Mouse (Mus musculus) frontal cortex, postnatal 36 days (tissue): ENCODE measurements at regions not wholly inside any gene's neighbourhood (a gene's known extent, or its start where the extent isn't known, plus 50 kb on each side); places are given as distances from the start of the nearest gene placed in this dataset.
A peak's percentile ranks its signal among the peaks of the same experiment; 100 is the strongest.

Experiments
- DNase-seq, 2 experiments: peaks; one replicate each; pipeline ENCODE4 v3.0.0; 2022; ENCODE audit warnings: low spot score in 2 of 2

- no peak for DNase-seq
Observed at GRCm38 (mm10) chr11:17738879-17739278, 214.8 kb downstream of the Etaa1 start.

GRCm38 (mm10) chr11:17743821-17744220 lies 209.9 kb downstream of the Etaa1 start:
- DNase-seq, result no peak

DNA sequence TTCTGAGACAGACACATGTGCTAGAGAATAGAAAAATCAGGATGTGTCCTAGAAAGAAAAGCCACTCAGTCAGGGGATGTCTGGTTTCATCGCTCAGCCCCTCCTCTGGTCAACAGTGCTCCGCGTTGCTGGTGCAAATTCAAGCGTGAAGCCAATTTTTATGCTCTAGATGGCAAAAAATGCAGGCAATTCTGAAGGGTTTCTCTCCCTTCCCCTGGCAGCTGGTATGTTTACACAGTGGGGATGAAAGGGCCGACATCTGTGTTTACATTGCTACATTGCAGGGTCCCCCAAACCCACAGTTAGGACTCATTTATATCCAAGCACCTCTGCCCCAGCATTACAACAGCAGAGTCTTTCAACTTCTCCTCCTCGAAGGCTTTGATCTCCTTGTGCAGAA lies 203.3 kb downstream of the Etaa1 start:
- no peak for DNase-seq

- no peak for DNase-seq
Observed at GRCm38 (mm10) chr11:17759224-17759623, 194.5 kb downstream of the Etaa1 start.

- DNase-seq, result no peak
Observed at GRCm38 (mm10) chr11:17763411-17763810, 190.3 kb downstream of the Etaa1 start.

- no peak for DNase-seq
Observed at GRCm38 (mm10) chr11:17764146-17764545, 189.5 kb downstream of the Etaa1 start.

GRCm38 (mm10) chr11:17768345-17768759 lies 185.3 kb downstream of the Etaa1 start:
- no peak for DNase-seq

DNA sequence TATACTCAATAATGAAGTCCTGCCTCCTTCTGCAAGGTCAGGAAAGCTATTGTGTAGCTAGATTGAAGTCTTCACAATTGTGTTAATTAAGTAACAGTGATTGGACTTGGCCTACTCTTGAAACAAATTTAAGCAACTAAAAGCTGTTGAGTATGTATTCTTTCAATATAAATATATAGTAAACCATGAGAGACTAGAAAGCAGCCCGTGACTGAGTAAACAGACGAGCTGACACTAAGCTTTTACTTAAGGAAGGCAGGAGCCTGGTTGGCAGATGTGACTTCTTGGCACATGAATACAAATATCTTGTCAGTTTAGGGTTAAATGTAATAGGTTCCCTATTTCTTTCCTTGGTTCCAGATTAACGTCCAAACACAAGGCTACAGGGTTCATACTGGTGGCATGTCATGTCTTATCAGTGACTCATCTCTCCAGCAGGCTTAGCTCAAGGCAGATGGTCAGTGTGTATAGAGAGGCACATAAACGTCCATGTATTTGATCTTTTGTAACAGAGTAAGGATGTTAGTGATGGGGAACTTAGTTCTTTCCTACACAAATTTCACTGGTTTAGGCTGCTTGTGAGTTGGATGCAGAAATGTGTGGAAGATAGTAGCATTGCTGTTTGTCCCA lies 184.7 kb downstream of the Etaa1 start:
- DNase-seq, result no peak

GRCm38 (mm10) chr11:17797632-17798031 lies 156.0 kb downstream of the Etaa1 start:
- no peak for DNase-seq

GRCm38 (mm10) chr11:17807851-17808250 lies 145.8 kb downstream of the Etaa1 start:
- no peak for DNase-seq

DNA sequence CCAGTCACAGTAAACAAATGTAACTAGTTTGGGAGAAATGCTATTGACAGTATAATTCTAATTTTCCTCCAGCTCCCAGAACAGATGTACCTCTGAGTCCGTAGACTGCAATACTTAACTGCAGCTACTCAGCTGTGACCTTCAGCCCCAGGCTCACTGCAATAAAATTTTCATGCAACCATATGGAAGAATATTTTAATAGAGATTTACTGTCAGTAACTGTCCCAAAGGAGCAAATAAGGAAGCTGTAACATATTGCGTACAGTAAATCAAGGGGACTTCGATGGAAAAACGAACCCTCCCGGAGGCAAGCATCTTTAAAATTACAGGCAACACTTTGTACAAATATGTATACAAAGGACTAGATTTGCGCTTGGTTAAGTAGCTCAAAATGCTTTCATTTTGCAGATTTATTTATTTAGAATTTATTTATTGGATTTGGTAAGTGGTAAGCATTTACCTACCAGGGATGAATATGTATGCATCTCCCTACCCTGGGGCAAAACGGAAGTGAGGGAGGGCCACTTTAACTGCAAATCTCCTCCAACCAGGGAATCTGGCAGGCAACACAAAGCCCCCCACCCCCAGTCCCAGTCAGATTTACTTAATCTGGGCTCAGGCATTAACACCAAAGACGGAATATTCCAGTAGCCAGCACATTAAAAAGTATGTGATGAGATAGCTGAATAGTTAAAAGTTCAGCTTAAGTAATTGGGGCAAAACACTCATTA lies 141.7 kb downstream of the Etaa1 start:
- no peak for DNase-seq

GRCm38 (mm10) chr11:17842642-17843041 lies 111.0 kb downstream of the Etaa1 start:
- no peak for DNase-seq

- peak in 1 of 2 experiments; percentile 33 for DNase-seq
Observed at GRCm38 (mm10) chr11:17852405-17852804, 101.3 kb downstream of the Etaa1 start.

- DNase-seq, result no peak
Observed at GRCm38 (mm10) chr11:17853246-17853804, 100.3 kb downstream of the Etaa1 start.

DNA sequence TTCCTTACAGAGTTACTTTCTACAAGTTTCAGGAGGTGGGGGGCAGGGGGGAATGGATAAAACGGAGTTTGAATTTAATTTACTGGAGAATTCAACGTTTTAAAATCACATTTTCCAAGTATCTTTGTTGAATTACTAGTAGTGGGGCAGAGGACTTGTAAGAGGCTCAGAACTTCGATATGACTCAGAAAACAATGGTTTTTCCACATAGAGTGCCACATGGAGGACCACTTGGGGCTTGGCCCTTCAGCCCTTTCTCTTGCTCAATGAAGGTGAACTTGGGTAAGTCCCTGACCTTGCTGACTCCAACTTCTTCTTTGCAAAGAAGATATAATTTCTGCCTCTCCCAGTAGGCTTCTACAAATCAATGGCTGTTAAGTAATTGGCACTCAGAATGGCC lies 99.8 kb downstream of the Etaa1 start:
- DNase-seq, result no peak

- DNase-seq, result no peak
Observed at GRCm38 (mm10) chr11:17859364-17860131, 94.1 kb downstream of the Etaa1 start.

- DNase-seq, result no peak
Observed at GRCm38 (mm10) chr11:17864833-17865397, 88.8 kb downstream of the Etaa1 start.

DNA sequence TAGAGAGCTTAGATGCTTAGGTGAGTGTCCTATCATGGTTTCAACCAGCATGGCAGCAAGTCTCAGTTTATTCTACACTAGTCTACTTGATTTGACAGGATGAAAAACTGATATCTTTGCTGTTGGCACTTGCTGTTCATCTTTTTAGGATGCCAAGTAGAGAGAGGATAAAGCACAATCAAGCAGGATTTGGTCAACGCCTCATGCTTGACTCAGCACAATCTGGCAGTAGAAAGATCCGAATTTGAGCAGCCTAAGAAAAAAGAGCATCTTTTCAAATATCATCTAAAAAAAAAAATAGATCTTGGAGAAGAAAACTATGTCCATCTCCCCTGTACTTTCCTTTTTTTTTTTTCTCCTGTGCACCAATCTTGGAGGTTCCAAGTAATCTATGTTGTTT lies 83.0 kb downstream of the Etaa1 start:
- DNase-seq, result no peak

DNA sequence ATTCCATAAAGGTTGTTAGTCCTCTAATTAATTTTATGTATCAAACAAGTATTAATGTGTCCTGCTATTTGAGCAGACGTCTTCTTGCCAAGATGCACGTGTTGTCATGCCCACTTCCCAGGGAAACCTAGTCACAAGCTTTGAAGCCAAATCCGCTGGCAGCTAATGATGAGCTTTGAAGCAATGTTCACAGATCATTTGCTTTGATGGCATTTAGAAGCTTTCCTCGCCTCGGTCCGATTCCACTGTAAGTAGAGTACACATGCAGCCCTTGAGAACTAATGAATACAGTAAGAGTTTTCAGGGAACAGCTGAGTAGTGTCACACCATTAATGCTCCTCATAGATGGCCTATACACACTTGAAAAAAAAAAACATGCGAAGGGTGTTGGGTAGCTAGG lies 81.8 kb downstream of the Etaa1 start:
- no peak for DNase-seq

GRCm38 (mm10) chr11:17883276-17883675 lies 70.4 kb downstream of the Etaa1 start:
- DNase-seq, result no peak
